In genomic region chr7:4899649-4900522, GRCm38 (mm10) we compare ENCODE assay signal across 9 mouse cellular contexts. TPM values are rescaled to one million over a fixed set of nuclear protein-coding genes. Genes with fewer than 3 reads are reported as not detected.
DNase-seq lines count a peak whose midpoint lies in the region; ATAC-seq lines count a peak whose summit lies in the region.
"Had no signal": no experiment of that assay in that cellular context is flagged by ENCODE, and none has a peak within 500 bp of the region (broad histone marks: within the 10 kb centered on the region; RNA-seq: fewer than 3 reads in every experiment).

No protein-coding gene starts in this region.

- peak overlapping the region; percentile 25; the same call in 1 of the 2 replicates for H3K9ac ChIP-seq in embryonic facial prominence, embryonic 11.5 days (replicated peaks; ENCODE audit: low read length)
- peak overlapping the region; percentile 72 for H3K9ac ChIP-seq in heart, embryonic 16.5 days (ENCODE audit: low read length)
- peak overlapping the region; percentile 57 for H3K9ac ChIP-seq in liver, embryonic 11.5 days (ENCODE audit: low read depth, low read length)
- peak overlapping the region; percentile 62 for H3K9ac ChIP-seq in neural tube, embryonic 13.5 days

- peak overlapping the region; percentile 36 for H3K4me2 ChIP-seq in embryonic facial prominence, embryonic 11.5 days (ENCODE audit: low read depth, low read length)
- peak overlapping the region; percentile 75 for H3K4me2 ChIP-seq in heart, embryonic 16.5 days (ENCODE audit: low read depth, low read length)
- peak overlapping the region; percentile 66 for H3K4me2 ChIP-seq in liver, embryonic 11.5 days
- H3K4me2 ChIP-seq in neural tube, embryonic 13.5 days, result peak overlapping the region; percentile 58

- peak overlapping the region; percentile 19; the same call in 1 of the 2 replicates for H3K4me3 ChIP-seq in embryonic facial prominence, embryonic 11.5 days (ENCODE audit: low read depth, low read length)
- H3K4me3 ChIP-seq in heart, embryonic 16.5 days (ENCODE audit: low read length), result peak overlapping the region; percentile 44
- H3K4me3 ChIP-seq in liver, embryonic 11.5 days (ENCODE audit: low read depth, low read length), result peak overlapping the region; percentile 38
- peak overlapping the region; percentile 31 for H3K4me3 ChIP-seq in neural tube, embryonic 13.5 days
- H3K4me3 ChIP-seq: megakaryocyte, embryonic 14.5 days had no signal

- WGBS in embryonic facial prominence, embryonic 11.5 days, result 5% methylated on average over 19 of the region's 19 CpGs
- 4% methylated on average over 19 of the region's 19 CpGs for WGBS in heart, embryonic 16.5 days
- WGBS in liver, embryonic 11.5 days, result 5% methylated on average over 19 of the region's 19 CpGs
- 7% methylated on average over 19 of the region's 19 CpGs for WGBS in neural tube, embryonic 13.5 days

- H3K9me3 ChIP-seq in embryonic facial prominence, embryonic 11.5 days (replicated peaks; ENCODE audit: control insufficient read depth, low read length), result no peaks in the 10 kb centered on the region
- H3K9me3 ChIP-seq in heart, embryonic 16.5 days (replicated peaks; ENCODE audit: control insufficient read depth, low read length), result peaks cover 4% of the 10 kb centered on the region; the same call in 1 of the 2 replicates
- no peaks in the 10 kb centered on the region for H3K9me3 ChIP-seq in liver, embryonic 11.5 days (ENCODE audit: control insufficient read depth, low read length)
- H3K9me3 ChIP-seq in neural tube, embryonic 13.5 days, result peaks cover 8% of the 10 kb centered on the region; the same call in 1 of the 2 replicates

- peak; percentile 38 to 41 for DNase-seq in lung, adult 18-20 months
- DNase-seq in lung, postnatal 25 days (ENCODE audit: low spot score), result no peak
- DNase-seq in embryonic facial prominence, embryonic 11.5 days (ENCODE audit: low spot score), result peak; percentile 45
- DNase-seq in liver, embryonic 11.5 days (ENCODE audit: low spot score), result no peak
- no peak for DNase-seq in layer of hippocampus, adult 9-11 months
- no peak for DNase-seq in cerebellum, adult 9-11 months

- peaks cover 2% of the 10 kb centered on the region for H3K27me3 ChIP-seq in embryonic facial prominence, embryonic 11.5 days (ENCODE audit: control insufficient read depth, insufficient read depth, low read length)
- no peaks in the 10 kb centered on the region for H3K27me3 ChIP-seq in heart, embryonic 16.5 days (ENCODE audit: control insufficient read depth, insufficient read depth, low read length)
- H3K27me3 ChIP-seq in liver, embryonic 11.5 days (replicated peaks; ENCODE audit: control insufficient read depth, insufficient read depth, low read length), result no peaks in the 10 kb centered on the region
- H3K27me3 ChIP-seq in neural tube, embryonic 13.5 days, result peaks cover 4% of the 10 kb centered on the region; the same call in 1 of the 2 replicates

- no peak for ATAC-seq in embryonic facial prominence, embryonic 11.5 days (replicated peaks; ENCODE audit: insufficient number of reproducible peaks, low FRiP score, low TSS enrichment, low read depth)
- ATAC-seq in heart, embryonic 16.5 days (replicated peaks; ENCODE audit: extremely low read depth, insufficient read depth, low FRiP score), result peak; percentile 79
- peak; percentile 84 for ATAC-seq in liver, embryonic 11.5 days (replicated peaks; ENCODE audit: low FRiP score)
- ATAC-seq in neural tube, embryonic 13.5 days (ENCODE audit: low read depth), result peak; percentile 60

- H3K27ac ChIP-seq in embryonic facial prominence, embryonic 11.5 days (replicated peaks; ENCODE audit: low read depth, low read length), result no peak overlapping the region
- peak overlapping the region; percentile 88 for H3K27ac ChIP-seq in heart, embryonic 16.5 days (ENCODE audit: low read length)
- H3K27ac ChIP-seq in liver, embryonic 11.5 days (ENCODE audit: low read depth, low read length), result peak overlapping the region; percentile 47
- peak overlapping the region; percentile 69; the same call in 1 of the 2 replicates for H3K27ac ChIP-seq in neural tube, embryonic 13.5 days (replicated peaks)

- no peaks in the 10 kb centered on the region for H3K36me3 ChIP-seq in embryonic facial prominence, embryonic 11.5 days (replicated peaks; ENCODE audit: control insufficient read depth, insufficient read depth, low read depth, low read length)
- no peaks in the 10 kb centered on the region for H3K36me3 ChIP-seq in heart, embryonic 16.5 days (ENCODE audit: control insufficient read depth, insufficient read depth)
- no peaks in the 10 kb centered on the region for H3K36me3 ChIP-seq in liver, embryonic 11.5 days (ENCODE audit: control insufficient read depth, insufficient read depth, low read length)
- no peaks in the 10 kb centered on the region for H3K36me3 ChIP-seq in neural tube, embryonic 13.5 days

- H3K4me1 ChIP-seq in embryonic facial prominence, embryonic 11.5 days (ENCODE audit: control insufficient read depth, insufficient read depth, low read length), result no peaks in the 10 kb centered on the region
- peaks cover 7% of the 10 kb centered on the region for H3K4me1 ChIP-seq in heart, embryonic 16.5 days (ENCODE audit: control insufficient read depth, insufficient read depth, low read length)
- peaks cover 7% of the 10 kb centered on the region for H3K4me1 ChIP-seq in liver, embryonic 11.5 days (replicated peaks; ENCODE audit: control insufficient read depth, insufficient read depth, low read length)
- peaks cover 22% of the 10 kb centered on the region for H3K4me1 ChIP-seq in neural tube, embryonic 13.5 days (replicated peaks)

RNA-seq across cellular contexts. Expression of gene Gm36210, which starts 6.4 kb away (rescaled TPM):
- 0.27 TPM in 1 of 2 replicates, not detected in the other for polyA plus RNA-seq in embryonic facial prominence, embryonic 11.5 days (2014; fragmentation: Nextera tagmentation; extraction: Ambion mirVana)
- polyA plus RNA-seq in heart, embryonic 16.5 days (2015; fragmentation: Nextera tagmentation; extraction: Ambion mirVana), result 0.11 TPM in 1 of 2 replicates, not detected in the other
- 0.22 TPM in 1 of 2 replicates, not detected in the other for polyA plus RNA-seq in liver, embryonic 11.5 days (2014; fragmentation: Nextera tagmentation; extraction: Ambion mirVana)
- 0.35 and 0.47 TPM in 2 replicates for polyA plus RNA-seq in neural tube, embryonic 13.5 days (2015; fragmentation: Nextera tagmentation; extraction: Ambion mirVana)

RNA-seq across cellular contexts. Expression of gene Zfp628, which starts 15.1 kb away (rescaled TPM):
- 2.5 and 3.6 TPM in 2 replicates for polyA plus RNA-seq in embryonic facial prominence, embryonic 11.5 days (2014; fragmentation: Nextera tagmentation; extraction: Ambion mirVana)
- 2.2 and 2.5 TPM in 2 replicates for polyA plus RNA-seq in heart, embryonic 16.5 days (2015; fragmentation: Nextera tagmentation; extraction: Ambion mirVana)
- 3.3 and 3.5 TPM in 2 replicates for polyA plus RNA-seq in liver, embryonic 11.5 days (2014; fragmentation: Nextera tagmentation; extraction: Ambion mirVana)
- 4.6 and 4.8 TPM in 2 replicates for polyA plus RNA-seq in neural tube, embryonic 13.5 days (2015; fragmentation: Nextera tagmentation; extraction: Ambion mirVana)

RNA-seq across cellular contexts. Expression of gene Nat14, which starts 21.9 kb away (rescaled TPM):
- polyA plus RNA-seq in embryonic facial prominence, embryonic 11.5 days (2014; fragmentation: Nextera tagmentation; extraction: Ambion mirVana), result 2.7 and 2.8 TPM in 2 replicates
- polyA plus RNA-seq in heart, embryonic 16.5 days (2015; fragmentation: Nextera tagmentation; extraction: Ambion mirVana), result 3.9 and 4.6 TPM in 2 replicates
- 1.4 and 1.5 TPM in 2 replicates for polyA plus RNA-seq in liver, embryonic 11.5 days (2014; fragmentation: Nextera tagmentation; extraction: Ambion mirVana)
- 21.5 and 23.2 TPM in 2 replicates for polyA plus RNA-seq in neural tube, embryonic 13.5 days (2015; fragmentation: Nextera tagmentation; extraction: Ambion mirVana)

RNA-seq across cellular contexts. Expression of gene Isoc2a, which starts 22.9 kb away (rescaled TPM):
- polyA plus RNA-seq in embryonic facial prominence, embryonic 11.5 days (2014; fragmentation: Nextera tagmentation; extraction: Ambion mirVana), result 0.70 and 0.72 TPM in 2 replicates
- polyA plus RNA-seq in heart, embryonic 16.5 days (2015; fragmentation: Nextera tagmentation; extraction: Ambion mirVana), result 2.0 and 2.1 TPM in 2 replicates
- 1.3 and 1.4 TPM in 2 replicates for polyA plus RNA-seq in liver, embryonic 11.5 days (2014; fragmentation: Nextera tagmentation; extraction: Ambion mirVana)
- polyA plus RNA-seq in neural tube, embryonic 13.5 days (2015; fragmentation: Nextera tagmentation; extraction: Ambion mirVana), result 0.51 and 0.91 TPM in 2 replicates

RNA-seq across cellular contexts. Expression of gene Ssc5d, which starts 25.7 kb away (rescaled TPM):
- 0.97 and 1.2 TPM in 2 replicates for polyA plus RNA-seq in embryonic facial prominence, embryonic 11.5 days (2014; fragmentation: Nextera tagmentation; extraction: Ambion mirVana)
- polyA plus RNA-seq in heart, embryonic 16.5 days (2015; fragmentation: Nextera tagmentation; extraction: Ambion mirVana), result 2.6 and 2.7 TPM in 2 replicates
- 0.70 and 0.82 TPM in 2 replicates for polyA plus RNA-seq in liver, embryonic 11.5 days (2014; fragmentation: Nextera tagmentation; extraction: Ambion mirVana)
- polyA plus RNA-seq in neural tube, embryonic 13.5 days (2015; fragmentation: Nextera tagmentation; extraction: Ambion mirVana), result 2.4 and 2.7 TPM in 2 replicates

Comparison
In these comparisons a context has a peak if more than half of its experiments do, and no peak if none do; other contexts are left out.
1. DNase-seq: peak in lung, adult 18-20 months (2 of 2) and embryonic facial prominence, embryonic 11.5 days (single experiment); none in lung, postnatal 25 days (single experiment), liver, embryonic 11.5 days (single experiment), layer of hippocampus, adult 9-11 months (single experiment) and cerebellum, adult 9-11 months (single experiment).
2. Peak in every context shown above with its lines, with median percentiles within 50 percentile points of each other: H3K4me2 ChIP-seq, H3K4me3 ChIP-seq and H3K9ac ChIP-seq.